Mouse (Mus musculus) heart, postnatal 0 days (tissue): ENCODE measurements around the gene Sstr5. TPM values are rescaled to one million over a fixed set of nuclear protein-coding genes. Genes with fewer than 3 reads are reported as not detected.

Source experiments
- ATAC-seq: fragments of 200-750 bp; cut with Nextera tagmentation; 2 replicates; pipeline ENCODE4 v1.8.0; 2017; ENCODE audit warnings: low read depth, moderate number of reproducible peaks, moderate library complexity; ENCODE audit not compliant: insufficient read depth
- DNase-seq: peaks from one replicate; pipeline ENCODE4 v3.0.0-alpha.2; 2016; ENCODE audit warnings: low spot score
- H3K27ac ChIP-seq: fragments of 300-500 bp; sonication (generic); 2 replicates; pipeline ENCODE4 v1.5.1; 2014; ENCODE audit warnings: low read depth, mild to moderate bottlenecking
- H3K27me3 ChIP-seq: fragments of 300-500 bp; sonication (generic); 2 replicates; pipeline ENCODE4 v1.6.1; 2014; ENCODE audit warnings: low read length, mixed read lengths; ENCODE audit not compliant: control insufficient read depth, insufficient read depth
- H3K36me3 ChIP-seq: fragments of 300-500 bp; sonication (generic); replicated peaks from 2 replicates; pipeline ENCODE4 v1.6.1; 2014; ENCODE audit warnings: low read length, mixed read lengths; ENCODE audit not compliant: control insufficient read depth, insufficient read depth
- H3K4me1 ChIP-seq: fragments of 300-500 bp; sonication (generic); 2 replicates; pipeline ENCODE4 v1.6.1; 2014; ENCODE audit warnings: antibody characterized with exemption; ENCODE audit not compliant: control insufficient read depth, insufficient read depth
- H3K4me2 ChIP-seq: fragments of 300-500 bp; sonication (generic); 2 replicates; pipeline ENCODE4 v1.6.1; 2014; ENCODE audit warnings: low read depth, mild to moderate bottlenecking, low read length, moderate library complexity
- H3K4me3 ChIP-seq: fragments of 300-500 bp; sonication (generic); 2 replicates; pipeline ENCODE4 v1.5.1; 2014; ENCODE audit warnings: low read depth, low read length
- H3K9ac ChIP-seq: fragments of 300-500 bp; sonication (generic); replicated peaks from 2 replicates; pipeline ENCODE4 v1.6.1; 2014; ENCODE audit warnings: low read depth, low read length, mixed read lengths
- H3K9me3 ChIP-seq: fragments of 300-500 bp; sonication (generic); replicated peaks from 2 replicates; pipeline ENCODE4 v1.6.1; 2016; ENCODE audit warnings: low read length; ENCODE audit not compliant: control insufficient read depth
- CTCF ChIP-seq: IDR thresholded peaks from 2 replicates; pipeline ENCODE4 v1.5.1; 2016; ENCODE audit warnings: antibody characterized with exemption, control low read depth, low read depth
- EP300 ChIP-seq: IDR thresholded peaks from 2 replicates; pipeline ENCODE4 v1.6.1; 2016; ENCODE audit warnings: antibody characterized with exemption, low read depth
- WGBS: fragments of 180-500 bp; shearing (Covaris S2); extraction: QIAGEN DNeasy Blood & Tissue Kit; methylation state at CpG from one replicate; pipeline ENCODE4 v1.1.7; 2014; 5-methylcytosine and 5-hydroxymethylcytosine counted together
- polyA plus RNA-seq: library from polyadenylated mRNA; unstranded; fragments of >200 nt; fragmentation: Nextera tagmentation; extraction: Ambion mirVana; gene quantifications from 2 replicates; pipeline ENCODE4 v1.2.1, GENCODE M21; 2015
- total RNA-seq: library from RNA; depleted of rRNA; stranded (reverse); fragments of >200 nt; gene quantifications from 2 replicates; pipeline ENCODE4 v1.2.3, GENCODE M21; 2014; ENCODE audit warnings: low replicate concordance; rRNA removed

The Sstr5 gene
- total and polyA plus RNA-seq, 2 experiments from 2014 or later, result not detected

DNA sequence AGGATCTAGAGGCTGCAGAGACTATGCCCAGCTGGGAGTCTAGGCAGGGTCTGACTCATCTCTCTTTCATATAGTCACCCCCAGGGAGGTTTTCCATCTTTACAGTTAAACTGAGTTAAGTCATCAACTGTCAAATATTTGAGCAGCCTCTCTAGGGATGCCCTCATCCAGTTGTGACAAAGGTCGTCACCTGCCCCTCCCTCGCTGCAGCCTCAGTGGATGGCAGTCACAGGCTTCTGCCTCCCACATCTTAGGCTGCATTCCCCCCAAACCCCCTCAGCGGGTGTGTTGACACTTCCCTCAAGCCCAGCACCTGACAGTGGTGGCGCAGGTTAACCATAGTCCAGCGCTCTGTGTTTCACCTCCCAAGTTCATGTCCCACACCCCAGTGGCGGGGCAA lies 55.7 kb downstream of the Sstr5 start:
- Histone ChIP-seq H3K9ac (no peak overlapping the region), H3K4me2 (no peak overlapping the region), H3K27ac (no peak overlapping the region), H3K36me3 (no peaks in the 10 kb centered on the region), H3K9me3 (no peaks in the 10 kb centered on the region), H3K27me3 (no peaks in the 10 kb centered on the region), H3K4me3 (no peak overlapping the region), H3K4me1 (no peaks in the 10 kb centered on the region)
- ATAC-seq, result no peak
- TF ChIP-seq EP300 (no peak), CTCF (no peak)
- no peak for DNase-seq
- 79% methylated on average over 6 of the region's 6 CpGs for WGBS

Other genes starting within 250 kb of the Sstr5 start
- 2.1 TPM in 1 of 2 replicates, not detected in the other for gene Baiap3, start 240.9 kb downstream of the Sstr5 start, total RNA-seq
- gene Baiap3, start 240.9 kb downstream of the Sstr5 start, polyA plus RNA-seq, result 0.12 and 0.22 TPM in 2 replicates
- gene Ube2i, start 222.7 kb downstream of the Sstr5 start, total RNA-seq, result 293 and 343 TPM in 2 replicates
- gene Ube2i, start 222.7 kb downstream of the Sstr5 start, polyA plus RNA-seq, result 253 and 259 TPM in 2 replicates
- gene Prss34, start 198.9 kb downstream of the Sstr5 start, total RNA-seq, result 1.0 TPM in 1 of 2 replicates, not detected in the other
- 0.71 and 0.77 TPM in 2 replicates for gene Prss34, start 198.9 kb downstream of the Sstr5 start, polyA plus RNA-seq
- gene Prss28, start 188.6 kb downstream of the Sstr5 start, total RNA-seq, result not detected in 2 replicates
- gene Prss28, start 188.6 kb downstream of the Sstr5 start, polyA plus RNA-seq, result not detected in 2 replicates
- not detected in 2 replicates for gene Prss29, start 178.6 kb downstream of the Sstr5 start, total RNA-seq
- gene Prss29, start 178.6 kb downstream of the Sstr5 start, polyA plus RNA-seq, result not detected in 2 replicates
- 0.23 and 5.3 TPM in 2 replicates for gene Tpsab1, start 151.7 kb downstream of the Sstr5 start, total RNA-seq
- 0.80 and 1.2 TPM in 2 replicates for gene Tpsab1, start 151.7 kb downstream of the Sstr5 start, polyA plus RNA-seq
- 15.2 and 28.1 TPM in 2 replicates for gene Tpsb2, start 131.0 kb downstream of the Sstr5 start, total RNA-seq
- gene Tpsb2, start 131.0 kb downstream of the Sstr5 start, polyA plus RNA-seq, result 26.2 and 35.5 TPM in 2 replicates
- not detected in 2 replicates for gene Tpsg1, start 128.0 kb downstream of the Sstr5 start, total RNA-seq
- 0.33 and 0.56 TPM in 2 replicates for gene Tpsg1, start 128.0 kb downstream of the Sstr5 start, polyA plus RNA-seq
- gene Cacna1h, start 63.5 kb downstream of the Sstr5 start, total RNA-seq, result 39.2 and 65.9 TPM in 2 replicates
- gene Cacna1h, start 63.5 kb downstream of the Sstr5 start, polyA plus RNA-seq, result 3.1 and 3.4 TPM in 2 replicates
- 1.3 TPM in 1 of 2 replicates, not detected in the other for gene Tekt4, start 42.7 kb downstream of the Sstr5 start, total RNA-seq
- 0.23 and 1.1 TPM in 2 replicates for gene Tekt4, start 42.7 kb downstream of the Sstr5 start, polyA plus RNA-seq
- not detected in 2 replicates for gene Sox8, start 73.4 kb upstream of the Sstr5 start, total RNA-seq
- gene Sox8, start 73.4 kb upstream of the Sstr5 start, polyA plus RNA-seq, result 0.11 and 0.37 TPM in 2 replicates
- 44.9 and 52.8 TPM in 2 replicates for gene Lmf1, start 81.8 kb upstream of the Sstr5 start, total RNA-seq
- 30.6 and 34.3 TPM in 2 replicates for gene Lmf1, start 81.8 kb upstream of the Sstr5 start, polyA plus RNA-seq
- gene Gng13, start 219.9 kb upstream of the Sstr5 start, total RNA-seq, result not detected in 2 replicates
- 3.2 and 6.6 TPM in 2 replicates for gene Gng13, start 219.9 kb upstream of the Sstr5 start, polyA plus RNA-seq
- gene Chtf18, start 230.1 kb upstream of the Sstr5 start, total RNA-seq, result 9.1 and 10.8 TPM in 2 replicates
- 3.9 and 4.1 TPM in 2 replicates for gene Chtf18, start 230.1 kb upstream of the Sstr5 start, polyA plus RNA-seq
- gene Rpusd1, start 230.4 kb upstream of the Sstr5 start, total RNA-seq, result 3.2 and 4.9 TPM in 2 replicates
- gene Rpusd1, start 230.4 kb upstream of the Sstr5 start, polyA plus RNA-seq, result 9.3 and 9.5 TPM in 2 replicates
- not detected in 2 replicates for gene Mslnl, start 238.8 kb upstream of the Sstr5 start, total RNA-seq
- not detected in 2 replicates for gene Mslnl, start 238.8 kb upstream of the Sstr5 start, polyA plus RNA-seq